Mouse (Mus musculus) mesoderm, embryonic 11.5 days (tissue): ENCODE measurements at regions not wholly inside any gene's neighbourhood (a gene's known extent, or its start where the extent isn't known, plus 50 kb on each side); places are given as distances from the start of the nearest gene placed in this dataset.

ENCODE experiments used
- DNase-seq: peaks from one replicate; pipeline ENCODE4 v3.0.0-alpha.2; 2012; ENCODE audit warnings: low read depth, low spot score

GRCm38 (mm10) chr5:119139336-119139735 is 531.1 kb upstream of the Tbx3 start:
- DNase-seq: no peak

- DNase-seq: no peak
Measured at GRCm38 (mm10) chr5:119139816-119140215, 530.7 kb upstream of the Tbx3 start.

DNA sequence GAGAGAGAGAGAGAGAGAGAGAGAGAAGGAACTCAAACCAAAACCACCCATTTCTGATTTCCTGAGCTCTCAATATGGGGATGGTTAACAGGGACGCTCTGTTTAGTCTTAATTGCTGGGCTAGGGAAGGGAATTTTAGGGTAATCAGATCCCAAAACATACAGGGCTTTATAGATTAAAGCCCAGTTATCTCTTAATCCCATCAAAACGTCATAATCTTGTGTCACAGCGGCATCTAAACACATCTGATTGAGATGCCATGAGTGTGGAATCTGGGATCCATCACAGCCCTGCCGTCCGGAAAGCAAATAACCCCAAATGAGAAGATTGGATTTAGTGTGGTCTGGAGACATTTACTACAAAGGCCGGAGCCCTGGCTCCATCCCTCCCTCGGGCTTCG is 527.1 kb upstream of the Tbx3 start:
- no peak for DNase-seq

DNA sequence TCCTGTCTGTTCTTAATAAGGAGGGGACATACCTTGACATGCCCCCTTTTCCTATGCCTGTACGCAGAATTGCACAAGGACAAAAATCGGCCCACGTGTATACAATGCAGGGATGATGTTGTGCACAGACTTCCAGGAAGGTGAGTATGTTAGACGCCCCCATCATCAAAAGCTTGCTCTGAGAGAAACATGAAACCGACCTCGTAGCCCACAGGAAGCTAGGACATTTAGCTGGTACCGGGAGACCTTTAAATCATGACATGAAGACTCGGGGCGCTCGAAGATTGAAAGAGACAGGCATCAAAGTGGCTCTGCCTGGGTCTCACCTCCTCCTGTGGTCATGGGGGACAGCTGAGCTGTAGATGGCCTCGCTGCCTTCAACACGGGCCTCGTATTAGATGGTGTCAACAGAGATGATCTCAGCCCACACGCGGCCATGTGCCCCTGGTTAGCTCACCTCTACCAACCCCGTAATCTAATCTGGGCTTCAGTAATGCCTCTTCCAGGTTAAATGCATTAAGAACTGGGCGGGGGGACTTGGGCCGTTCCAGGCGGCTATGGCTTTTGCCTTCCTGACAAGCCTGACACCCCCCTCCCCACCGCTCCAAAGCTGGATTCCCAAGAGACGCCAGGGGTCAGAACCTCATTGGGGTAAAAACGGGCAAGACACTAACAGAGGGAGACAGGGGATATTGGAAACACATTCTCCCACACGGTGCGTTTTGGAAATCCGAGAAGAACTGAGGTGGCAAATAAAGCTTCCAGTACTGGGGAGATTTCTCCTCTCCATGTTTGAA is 520.9 kb upstream of the Tbx3 start:
- peak; percentile 49 for DNase-seq

DNA sequence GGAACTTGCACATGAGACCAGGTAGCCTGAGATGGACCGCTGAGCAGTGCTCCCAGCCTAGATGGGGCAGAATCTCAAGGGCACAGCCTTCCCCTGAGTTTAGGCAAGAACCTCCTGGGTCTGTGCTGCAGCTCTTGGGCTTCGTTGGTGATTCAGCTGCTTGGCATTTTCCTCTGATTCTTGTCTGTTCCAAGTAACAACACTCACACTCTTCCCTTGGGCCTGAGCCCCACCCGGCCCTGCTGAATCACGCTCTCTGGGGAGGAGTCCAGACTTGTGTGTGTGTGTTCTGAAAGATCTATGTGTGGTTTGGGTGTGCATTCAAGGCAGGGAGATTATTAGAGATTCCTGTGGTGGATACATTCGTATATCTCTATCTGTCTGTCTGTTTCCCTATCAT is 517.4 kb upstream of the Tbx3 start:
- no peak for DNase-seq

DNA sequence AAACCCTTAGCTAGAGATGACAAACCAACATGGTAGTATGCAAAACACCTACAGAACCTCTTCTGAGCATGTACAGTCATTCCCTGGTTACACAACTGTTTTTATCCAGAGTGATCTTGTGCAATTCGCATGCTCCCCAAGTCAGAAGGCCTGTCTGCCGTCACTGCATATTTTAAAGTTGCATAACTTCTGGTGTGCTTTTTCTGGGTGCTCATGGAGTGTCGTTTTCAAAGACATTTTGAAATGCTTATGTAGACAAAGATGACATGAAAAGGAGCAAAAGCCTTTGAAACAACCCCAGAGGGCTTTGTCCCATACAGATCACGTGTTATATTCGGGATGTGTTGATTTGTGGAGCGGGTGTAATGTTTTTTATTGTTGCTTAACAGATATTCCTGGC is 513.8 kb upstream of the Tbx3 start:
- no peak for DNase-seq

DNA sequence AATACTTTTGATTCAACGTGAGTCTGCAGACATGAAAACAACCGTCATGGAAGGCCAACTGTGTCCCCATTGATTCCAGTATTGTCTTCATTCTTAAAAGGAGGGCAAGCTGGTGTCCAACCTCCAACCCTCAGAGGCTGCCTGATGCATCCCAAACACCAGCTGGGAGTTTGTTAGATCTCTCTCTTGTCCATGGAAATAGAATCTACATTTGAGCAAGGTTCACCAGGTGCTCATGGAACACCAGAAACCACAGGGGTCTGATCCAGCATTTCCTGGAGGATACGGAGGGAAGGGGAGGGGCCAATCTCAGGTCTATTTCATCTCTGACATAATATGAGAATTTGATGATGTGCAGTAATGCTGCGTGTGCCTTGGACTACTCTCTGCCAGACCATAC is 512.3 kb upstream of the Tbx3 start:
- DNase-seq: no peak

DNA sequence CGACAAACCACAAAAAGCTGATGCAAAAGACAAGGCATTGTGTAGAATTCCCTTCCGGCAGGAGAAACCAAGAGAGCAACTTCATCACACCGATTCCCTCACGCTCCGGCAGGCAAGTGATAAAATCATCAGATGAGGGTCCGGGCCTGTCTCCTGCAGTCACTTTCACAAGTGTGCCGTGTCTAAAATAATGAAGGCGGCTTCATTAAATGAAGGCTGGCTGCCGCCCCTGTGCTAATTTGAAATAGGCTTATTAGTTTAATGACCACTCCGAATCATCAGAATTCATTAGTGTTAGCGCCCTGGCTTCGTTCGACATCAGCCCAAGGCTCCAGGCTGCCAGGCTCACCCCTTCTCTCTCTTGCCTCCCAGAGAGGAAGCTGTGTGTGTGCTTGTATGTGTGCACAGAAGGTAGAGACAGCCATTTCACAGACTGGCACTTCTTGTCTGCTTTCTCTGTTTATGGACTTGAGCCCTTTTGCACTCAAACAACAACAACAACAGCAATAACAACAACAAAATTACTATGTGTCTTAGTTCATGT is 508.3 kb upstream of the Tbx3 start:
- no peak for DNase-seq

DNA sequence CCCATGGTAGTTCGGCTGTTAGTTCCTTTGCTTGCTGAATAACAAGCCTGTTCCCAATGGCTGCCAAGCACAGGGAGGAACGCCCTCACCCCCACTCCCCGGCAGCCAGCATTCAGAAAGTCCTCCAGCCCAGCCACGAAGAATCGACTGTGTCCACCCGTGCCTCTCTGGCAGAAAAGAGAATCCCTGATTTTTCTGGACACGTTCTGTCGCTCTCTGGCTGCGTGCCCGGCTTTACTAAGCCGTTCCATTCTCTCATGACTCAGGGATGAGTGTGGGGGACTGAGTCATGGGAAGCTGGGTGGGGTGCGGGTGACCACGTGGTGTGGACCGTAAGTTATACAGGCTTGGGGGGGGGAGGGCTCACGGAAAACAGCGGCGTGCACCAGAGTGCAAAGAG is 502.8 kb upstream of the Tbx3 start:
- no peak for DNase-seq

DNA sequence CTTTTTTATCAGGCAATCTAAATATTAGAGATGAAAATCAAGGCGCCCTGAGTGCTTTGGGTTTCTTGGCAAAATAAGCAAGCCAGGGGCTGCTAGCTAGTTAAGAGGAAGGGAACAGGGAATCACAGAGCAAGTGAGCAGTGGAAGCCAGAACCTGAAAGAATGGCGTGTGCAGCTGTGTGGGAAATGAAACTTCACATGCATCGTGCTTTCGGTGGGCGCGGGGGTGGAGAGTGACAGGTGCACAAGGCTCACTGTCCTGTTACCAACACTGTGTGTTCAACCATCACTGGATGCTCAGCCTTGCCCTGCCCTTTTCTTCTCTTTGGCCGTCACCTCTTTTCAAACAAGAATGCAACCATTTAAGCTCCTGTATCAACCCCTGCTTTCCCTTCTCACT is 501.2 kb upstream of the Tbx3 start:
- DNase-seq: no peak

- no peak for DNase-seq
Measured at GRCm38 (mm10) chr5:119171626-119172025, 498.8 kb upstream of the Tbx3 start.

DNA sequence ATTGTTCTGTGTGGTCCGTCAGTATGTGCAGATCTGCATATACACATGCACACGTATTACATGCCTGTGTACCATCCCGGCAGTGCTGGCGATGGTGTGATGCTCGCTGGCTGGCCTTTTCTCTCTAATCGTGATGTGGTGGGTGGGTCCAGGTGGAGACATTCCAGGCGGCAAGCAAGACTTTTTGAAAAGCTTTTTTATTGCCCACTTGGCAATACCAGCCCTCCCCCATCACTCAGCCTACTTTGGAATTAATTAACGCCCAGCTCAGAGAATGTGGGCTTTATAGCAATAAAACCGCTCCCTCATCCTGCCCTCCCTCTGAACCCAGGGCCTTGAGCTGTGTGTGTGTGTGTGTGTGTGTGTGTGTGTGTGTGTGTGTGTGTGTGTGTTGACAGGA is 491.7 kb upstream of the Tbx3 start:
- peak; percentile 37 for DNase-seq

- DNase-seq: no peak
Measured at GRCm38 (mm10) chr5:119183545-119184047, 486.9 kb upstream of the Tbx3 start.

DNA sequence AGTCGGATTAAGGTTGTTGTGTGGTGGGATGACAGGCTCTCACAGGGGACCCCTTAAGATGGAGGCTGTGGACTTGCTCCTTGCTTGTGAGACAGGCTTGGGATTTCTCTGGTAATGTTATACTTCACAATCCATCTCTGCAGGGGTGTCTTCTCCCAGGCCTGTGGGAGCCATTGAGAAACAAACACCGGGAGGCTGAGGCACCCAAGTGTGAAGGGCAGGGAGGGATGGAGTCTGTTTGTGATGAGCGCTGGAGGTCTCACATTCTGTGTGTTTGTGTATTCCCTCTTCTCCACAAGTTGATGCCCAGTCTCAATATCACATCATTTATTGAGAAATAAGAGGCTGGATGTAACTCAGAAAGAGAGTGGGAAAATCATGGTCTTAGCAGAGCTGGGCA is 483.9 kb upstream of the Tbx3 start:
- DNase-seq: no peak

GRCm38 (mm10) chr5:119188476-119188875 is 482.0 kb upstream of the Tbx3 start:
- DNase-seq: peak; percentile 58

DNA sequence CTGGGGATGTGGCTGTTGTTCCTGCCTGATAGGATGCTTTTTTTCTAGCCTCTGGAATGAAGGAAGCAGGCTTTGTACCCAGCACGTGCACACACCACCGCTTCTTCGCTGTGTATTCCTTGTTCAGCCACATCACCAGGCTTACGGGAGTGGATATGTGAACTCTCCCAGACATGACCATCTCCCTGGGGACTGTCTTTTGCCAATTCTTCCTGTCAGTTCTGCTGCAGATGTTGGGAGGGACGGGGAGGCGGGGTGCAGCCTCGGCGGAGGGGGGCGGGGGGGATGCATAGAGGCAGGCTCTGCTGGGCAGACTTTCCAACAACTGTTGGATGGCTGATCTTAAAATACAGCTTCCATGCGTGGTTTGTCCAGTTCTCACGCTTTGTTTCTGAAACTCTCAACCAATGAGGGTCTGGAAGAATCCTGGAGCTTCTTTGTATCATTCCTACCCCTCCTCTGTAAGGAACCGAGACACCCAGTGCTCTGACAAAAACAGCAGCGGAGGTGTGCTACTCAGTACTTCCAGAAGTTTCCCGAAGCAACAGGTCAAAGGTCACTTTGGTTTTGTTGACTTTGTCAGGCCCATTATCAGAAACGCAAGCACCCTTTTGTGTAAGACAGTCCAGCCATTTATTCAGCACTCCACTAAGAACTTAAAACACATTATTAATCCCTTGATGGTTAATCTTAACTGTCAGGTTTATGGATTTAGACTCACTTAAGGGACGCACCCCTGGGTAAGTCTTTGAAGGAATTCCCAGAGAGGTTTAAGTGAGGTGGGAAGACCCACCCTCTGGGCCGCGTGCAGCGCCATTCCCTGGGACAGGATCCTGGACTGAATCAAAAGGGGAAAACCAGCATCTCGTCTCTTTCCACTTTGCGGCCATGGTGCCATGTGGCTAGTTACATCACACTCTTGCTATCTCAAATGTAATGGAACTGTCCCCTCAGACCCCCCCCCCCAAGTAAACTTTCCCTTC is 476.5 kb upstream of the Tbx3 start:
- peak; percentile 45 for DNase-seq

GRCm38 (mm10) chr5:119199906-119200305 is 470.6 kb upstream of the Tbx3 start:
- DNase-seq: no peak

- no peak for DNase-seq
Measured at GRCm38 (mm10) chr5:119201251-119201650, 469.2 kb upstream of the Tbx3 start.

DNA sequence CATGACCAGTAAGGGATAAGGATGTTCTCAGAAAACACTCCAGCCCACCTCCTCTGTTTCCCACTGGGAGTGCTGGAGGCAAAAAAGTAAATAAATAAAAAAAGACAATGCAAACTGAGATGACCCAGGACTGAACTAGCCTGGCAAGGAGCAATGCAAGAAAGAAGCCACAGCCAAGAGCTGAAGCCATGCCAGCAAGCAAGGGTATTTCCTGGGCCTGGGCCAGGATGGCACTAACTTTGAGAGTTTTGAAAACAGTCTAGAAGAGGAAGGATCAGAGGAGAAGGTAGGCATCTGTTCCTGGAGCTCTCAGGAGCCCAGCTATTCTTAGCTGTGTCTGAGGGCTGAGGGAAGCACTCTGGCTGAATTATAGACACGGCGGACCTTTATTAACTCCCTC is 465.7 kb upstream of the Tbx3 start:
- no peak for DNase-seq

DNA sequence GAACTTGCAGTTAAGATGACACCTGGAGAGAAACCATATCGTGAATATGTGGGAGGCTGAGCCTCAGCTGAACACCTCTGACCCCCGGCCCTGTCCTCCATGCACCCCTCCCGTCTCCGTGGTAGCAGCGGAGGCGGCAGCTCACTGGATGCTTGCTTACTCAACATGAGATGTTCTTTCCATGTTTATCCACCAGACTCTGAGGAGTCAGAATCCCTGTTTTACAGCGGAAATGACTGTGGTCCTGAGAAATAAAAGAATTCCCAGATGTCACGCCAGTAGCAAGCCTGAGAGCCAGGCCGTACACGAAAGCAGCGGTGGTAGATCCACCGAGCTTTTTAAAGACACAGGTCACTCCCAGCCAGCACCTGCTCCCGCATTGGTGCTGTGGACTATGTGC is 462.4 kb upstream of the Tbx3 start:
- no peak for DNase-seq

DNA sequence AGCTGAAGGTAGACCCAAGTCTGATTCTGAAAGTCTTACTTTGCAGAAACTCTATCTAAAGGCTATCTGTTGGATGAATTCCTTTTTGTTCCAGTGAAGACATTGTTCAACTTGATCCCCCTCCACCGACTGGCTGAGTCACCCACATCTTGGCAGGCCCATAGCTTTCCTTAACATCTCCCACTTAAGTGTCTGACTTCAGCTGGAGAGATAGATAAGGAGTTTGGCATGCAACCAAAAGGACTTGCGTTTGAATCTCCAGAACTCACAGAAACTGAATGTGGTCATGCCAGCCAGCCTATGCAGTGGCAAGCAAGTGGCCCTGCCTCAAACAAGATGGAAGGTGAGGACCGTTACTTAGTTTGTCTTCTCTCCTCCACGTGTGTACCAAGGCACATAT is 457.3 kb upstream of the Tbx3 start:
- no peak for DNase-seq

- no peak for DNase-seq
Measured at GRCm38 (mm10) chr5:119213692-119214357, 456.6 kb upstream of the Tbx3 start.
